9 mouse cellular contexts compared by ENCODE assay signal in genomic region chr2:105370240-105370639, GRCm38 (mm10). TPM values are rescaled to one million over a fixed set of nuclear protein-coding genes. Genes with fewer than 3 reads are reported as not detected.
DNase-seq lines count a peak whose midpoint lies in the region; ATAC-seq and TF ChIP-seq lines count a peak whose summit lies in the region.
"Had no signal": no experiment of that assay in that cellular context is flagged by ENCODE, and none has a peak within 500 bp of the region (broad histone marks: within the 10 kb centered on the region; RNA-seq: fewer than 3 reads in every experiment).

No protein-coding gene starts in this region.

- no peaks in the 10 kb centered on the region for H3K9me3 ChIP-seq in hindbrain, embryonic 12.5 days (replicated peaks)
- no peaks in the 10 kb centered on the region for H3K9me3 ChIP-seq in midbrain, postnatal 0 days (ENCODE audit: low read length)

- H3K27ac ChIP-seq in hindbrain, embryonic 12.5 days: no peak overlapping the region
- H3K27ac ChIP-seq in midbrain, postnatal 0 days (ENCODE audit: low read depth, low read length): 0 out of 2 replicates have a peak overlapping the region, but pooled peaks have one; percentile 18

- no peak overlapping the region for H3K4me3 ChIP-seq in hindbrain, embryonic 12.5 days
- peak overlapping the region; percentile 33 for H3K4me3 ChIP-seq in midbrain, postnatal 0 days (ENCODE audit: low read depth, low read length)

- peak; percentile 15; the same call in 1 of the 2 replicates for TF ChIP-seq CTCF in midbrain, postnatal 0 days (IDR thresholded peaks at IDR 0.05)

- no peaks in the 10 kb centered on the region for H3K36me3 ChIP-seq in hindbrain, embryonic 12.5 days
- H3K36me3 ChIP-seq in midbrain, postnatal 0 days (ENCODE audit: insufficient read depth, low read length): no peaks in the 10 kb centered on the region

- H3K9ac ChIP-seq in hindbrain, embryonic 12.5 days: no peak overlapping the region
- peak overlapping the region; percentile 29; the same call in 1 of the 2 replicates for H3K9ac ChIP-seq in midbrain, postnatal 0 days (replicated peaks; ENCODE audit: low read length, poor library complexity, severe bottlenecking)

- DNase-seq in cerebellum, postnatal 14 days: peak; percentile 15 to 20
- DNase-seq in cerebellum, adult 9-11 months: no peak
- peak; percentile 3 to 9 for DNase-seq in left cerebral cortex, adult 18-20 months (ENCODE audit: low spot score in 2 of 2)
- DNase-seq in left cerebral cortex, postnatal 4 days: no peak
- DNase-seq in midbrain, postnatal 0 days (ENCODE audit: low spot score): no peak
- DNase-seq in gastrocnemius, adult 8-10 months (ENCODE audit: low spot score in 2 of 2): no peak
- no peak for DNase-seq in urinary bladder, postnatal 4 days (ENCODE audit: low spot score in 2 of 2)
- DNase-seq: lung, adult 18-20 months had no signal

- H3K4me1 ChIP-seq in hindbrain, embryonic 12.5 days: peaks cover 10% of the 10 kb centered on the region
- H3K4me1 ChIP-seq in midbrain, postnatal 0 days (ENCODE audit: insufficient read depth, low read length): 0 out of 2 replicates have a peak, but pooled peaks cover 3% of the 10 kb centered on the region

- H3K27me3 ChIP-seq in hindbrain, embryonic 12.5 days: no peaks in the 10 kb centered on the region; the same call in none of the 2 replicates
- H3K27me3 ChIP-seq in midbrain, postnatal 0 days (ENCODE audit: insufficient read depth, low read length): no peaks in the 10 kb centered on the region; the same call in 1 of the 2 replicates

- peak overlapping the region; percentile 32 for H3K4me2 ChIP-seq in hindbrain, embryonic 12.5 days (replicated peaks)
- peak overlapping the region; percentile 50 for H3K4me2 ChIP-seq in midbrain, postnatal 0 days (ENCODE audit: low read depth, low read length, poor library complexity, severe bottlenecking)

- ATAC-seq in hindbrain, embryonic 12.5 days (ENCODE audit: low FRiP score): 0 out of 2 replicates have a peak, but pooled peaks have one; percentile 47
- 0 out of 2 replicates have a peak, but pooled peaks have one; percentile 22 for ATAC-seq in midbrain, postnatal 0 days (ENCODE audit: low FRiP score)

- intact Hi-C loops in left cerebral cortex, postnatal 4 days (cut with DNase I): no loop called here

- WGBS in hindbrain, embryonic 12.5 days: 8% methylated on average over 10 of the region's 10 CpGs
- 11% methylated on average over 10 of the region's 10 CpGs for WGBS in midbrain, postnatal 0 days

RNA-seq across cellular contexts. Expression of gene Rcn1, which starts 28.9 kb away (rescaled TPM):
- 10 to 100 TPM; 21.6 to 28.7 TPM for total RNA-seq in left cerebral cortex, adult 18-20 months (2021)
- 10 to 100 TPM; 36.6 to 43.5 TPM for total RNA-seq in left cerebral cortex, postnatal 4 days (2021)
- 143 and 150 TPM in 2 replicates for polyA plus RNA-seq in hindbrain, embryonic 12.5 days (2016; fragmentation: Nextera tagmentation; extraction: Ambion mirVana)
- total RNA-seq in midbrain, postnatal 0 days (2014; rRNA removed): 31.0 and 36.5 TPM in 2 replicates
- polyA plus RNA-seq in midbrain, postnatal 0 days (2015; fragmentation: Nextera tagmentation; extraction: Ambion mirVana): 56.1 and 58.3 TPM in 2 replicates
- total RNA-seq in gastrocnemius, adult 8-10 months (2022): 1 to 10 TPM; 3.0 to 5.1 (median 4.1) TPM

Comparison
In these comparisons a context has a peak if more than half of its experiments do, and no peak if none do; other contexts are left out.
1. DNase-seq: peak in cerebellum, postnatal 14 days (2 of 2) and left cerebral cortex, adult 18-20 months (2 of 2); none in cerebellum, adult 9-11 months (single experiment), left cerebral cortex, postnatal 4 days (single experiment), midbrain, postnatal 0 days (single experiment), gastrocnemius, adult 8-10 months (0 of 2) and urinary bladder, postnatal 4 days (0 of 2).